In genomic region chr12:112341726-112342469, GRCm38 (mm10) we compare ENCODE assay signal across 16 mouse cellular contexts.
"Had no signal": no experiment of that assay in that cellular context is flagged by ENCODE, and none has a peak within 500 bp of the region (broad histone marks: within the 10 kb centered on the region; RNA-seq: fewer than 3 reads in every experiment).

No protein-coding gene starts in this region.

- H3K4me3 ChIP-seq: limb, embryonic 12.5 days; liver, embryonic 13.5 days; megakaryocyte, embryonic 14.5 days; midbrain, embryonic 15.5 days; neural tube, embryonic 12.5 days; stomach, embryonic 15.5 days had no signal

- H3K27me3 ChIP-seq: liver, embryonic 13.5 days; midbrain, embryonic 15.5 days; stomach, embryonic 15.5 days had no signal

- H3K9ac ChIP-seq: limb, embryonic 12.5 days; liver, embryonic 13.5 days; liver, postnatal 0 days; midbrain, embryonic 15.5 days; neural tube, embryonic 12.5 days; stomach, embryonic 15.5 days had no signal

- H3K4me1 ChIP-seq: liver, embryonic 13.5 days; megakaryocyte, embryonic 14.5 days; stomach, embryonic 15.5 days had no signal

- H3K4me2 ChIP-seq: limb, embryonic 12.5 days; liver, embryonic 13.5 days; midbrain, embryonic 11.5 days; midbrain, embryonic 15.5 days; neural tube, embryonic 12.5 days; stomach, embryonic 15.5 days had no signal

- DNase-seq: kidney, adult 9 months; kidney, postnatal 10 days; liver, embryonic 13.5 days; liver, postnatal 0 days; right cerebral cortex, postnatal 4 days; spleen, adult 18-20 months; thymus, postnatal 4 days had no signal

- ATAC-seq: inflammation-experienced regulatory T-cells, adult 6 months; intestine, postnatal 0 days; liver, postnatal 0 days; midbrain, embryonic 15.5 days had no signal

- H3K9me3 ChIP-seq: limb, embryonic 12.5 days; liver, embryonic 13.5 days; midbrain, embryonic 15.5 days; neural tube, embryonic 12.5 days; stomach, embryonic 15.5 days had no signal

- H3K36me3 ChIP-seq: limb, embryonic 12.5 days; liver, embryonic 13.5 days; midbrain, embryonic 15.5 days; neural tube, embryonic 12.5 days; stomach, embryonic 15.5 days had no signal

- H3K27ac ChIP-seq: limb, embryonic 12.5 days; liver, embryonic 13.5 days; macrophage; midbrain, embryonic 15.5 days; neural tube, embryonic 12.5 days; stomach, embryonic 15.5 days had no signal
